Mouse (Mus musculus) 416B (cell line): ENCODE data around the gene Foxo4.

Source experiments
- DNase-seq: peaks from one replicate; pipeline ENCODE4 v3.0.0; 2011; ENCODE audit warnings: low read depth

Foxo4 gene

GRCm38 (mm10) chrX:101253952-101254729 lies at the start of gene Foxo4:
Gene Foxo4, plus strand, starts transcription at chrX:101254528.
- peak; percentile 93 for DNase-seq

DNA sequence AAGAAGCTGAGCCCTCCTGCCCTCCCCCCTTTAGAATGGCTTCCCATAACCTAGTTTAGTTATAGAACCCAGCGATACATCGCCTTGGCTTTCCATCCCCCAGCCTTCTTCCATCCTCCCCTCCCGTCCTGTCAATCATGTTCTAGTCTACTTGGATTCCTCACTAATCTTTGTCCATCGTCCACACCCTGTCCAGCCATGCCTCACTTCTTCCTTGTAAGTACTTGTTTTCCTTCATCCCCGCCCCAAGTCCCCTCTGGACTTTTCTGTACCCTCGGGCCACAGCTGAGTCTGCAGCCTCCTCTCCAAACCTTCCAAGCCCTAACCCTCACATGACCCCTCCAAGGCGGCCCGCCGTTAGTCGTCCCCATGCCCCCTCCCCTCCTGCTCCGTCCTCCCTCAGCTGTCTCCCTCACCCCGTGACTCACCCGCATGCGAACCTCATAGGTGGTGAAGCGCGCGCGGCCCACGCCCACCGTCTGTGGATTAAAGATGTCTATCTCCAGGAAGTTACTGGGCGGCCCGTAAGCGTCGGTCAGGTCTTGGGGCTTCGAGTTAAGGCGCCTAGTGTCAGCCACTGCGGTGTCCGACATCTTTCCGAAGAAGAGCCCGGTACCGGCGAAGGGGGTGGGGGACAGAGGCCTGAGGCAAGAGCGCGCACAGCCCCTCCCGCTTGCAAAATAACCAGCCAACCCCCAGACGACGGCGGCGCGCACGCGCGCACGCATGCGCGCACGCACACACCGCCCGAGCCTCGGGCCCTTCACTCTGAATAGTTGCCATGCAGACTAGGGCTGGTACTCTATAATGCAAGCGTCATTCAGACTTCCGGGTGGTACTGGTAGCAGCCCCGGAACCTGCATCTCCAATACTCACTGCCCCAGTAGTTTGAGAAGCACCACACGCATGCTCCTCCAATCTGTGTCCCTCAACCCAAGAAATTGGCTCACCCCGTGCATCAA lies 32.2 kb upstream of the Foxo4 start, which contains the start of gene Snx12:
TSS of gene Snx12 (minus strand) at position 730 of the 962 bp plus-strand sequence.
- peak; percentile 90 for DNase-seq

DNA sequence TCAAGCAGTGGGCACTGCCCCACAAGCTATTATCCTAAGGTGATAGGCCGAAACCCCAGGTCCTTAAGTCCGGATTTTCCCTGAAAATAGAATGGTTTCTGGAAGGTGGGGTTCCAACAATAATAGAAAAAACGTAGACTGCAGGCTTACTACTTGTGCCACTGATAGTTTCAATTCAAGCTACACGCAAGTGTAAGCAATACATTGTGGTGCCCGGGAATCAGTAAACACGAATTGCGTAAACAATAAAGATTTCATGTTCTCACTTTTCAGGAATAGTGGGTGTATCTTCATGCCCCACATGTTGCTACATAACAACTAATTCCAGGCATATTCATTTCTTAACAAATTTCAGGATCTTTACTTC lies 31.5 kb upstream of the Foxo4 start:
- no peak for DNase-seq

GRCm38 (mm10) chrX:101245011-101245410 lies 9.3 kb upstream of the Foxo4 start:
- DNase-seq = no peak

GRCm38 (mm10) chrX:101254740-101255139 lies 412 bp downstream of the Foxo4 start:
- no peak for DNase-seq

GRCm38 (mm10) chrX:101256603-101257002 lies 2.3 kb downstream of the Foxo4 start:
- DNase-seq = peak; percentile 39

GRCm38 (mm10) chrX:101260441-101261325 lies 6.4 kb downstream of the Foxo4 start:
- no peak for DNase-seq

DNA sequence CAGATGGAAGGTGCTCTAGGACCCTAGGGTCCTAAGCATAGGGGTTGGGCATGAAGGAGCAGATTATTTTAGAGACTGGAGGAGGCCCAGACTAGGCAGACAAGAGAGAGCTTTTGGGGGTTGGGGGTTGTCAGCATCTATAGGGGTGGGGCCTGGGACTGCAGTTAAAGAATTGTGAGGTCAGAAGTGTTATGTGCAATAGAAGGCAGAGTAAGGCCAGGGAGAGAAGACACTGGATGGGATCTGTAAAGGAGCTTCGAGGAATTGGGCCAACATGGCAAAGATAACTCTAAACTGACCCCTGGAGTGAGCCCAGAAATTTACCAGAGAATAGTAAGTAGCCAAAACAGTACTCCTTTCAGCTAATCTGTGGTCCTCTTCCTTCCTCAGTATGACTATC lies 9.6 kb downstream of the Foxo4 start, which contains the start of gene Gm614:
TSS of gene Gm614 (minus strand) at position 101 of the 400 bp plus-strand sequence.
- no peak for DNase-seq

DNA sequence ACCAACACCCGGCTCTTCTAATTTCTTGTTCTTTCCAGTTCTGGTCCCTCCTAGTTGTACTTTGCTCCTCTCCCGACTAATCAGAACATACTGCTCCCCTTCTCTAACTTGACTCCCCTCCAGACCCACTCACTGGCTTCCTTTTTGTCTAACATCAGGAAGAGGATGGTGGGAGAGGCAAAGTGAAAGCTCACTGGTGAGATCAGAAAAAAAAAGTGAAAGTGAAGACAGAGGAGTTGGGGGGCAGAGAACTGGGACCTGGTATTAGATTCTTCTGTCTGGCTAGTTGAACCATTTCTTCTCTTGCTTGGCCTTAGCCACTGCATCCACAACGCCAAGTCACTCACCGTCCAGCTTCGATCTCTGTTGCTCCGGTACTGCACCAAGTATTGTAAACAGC lies 12.3 kb downstream of the Foxo4 start:
- DNase-seq = no peak

DNA sequence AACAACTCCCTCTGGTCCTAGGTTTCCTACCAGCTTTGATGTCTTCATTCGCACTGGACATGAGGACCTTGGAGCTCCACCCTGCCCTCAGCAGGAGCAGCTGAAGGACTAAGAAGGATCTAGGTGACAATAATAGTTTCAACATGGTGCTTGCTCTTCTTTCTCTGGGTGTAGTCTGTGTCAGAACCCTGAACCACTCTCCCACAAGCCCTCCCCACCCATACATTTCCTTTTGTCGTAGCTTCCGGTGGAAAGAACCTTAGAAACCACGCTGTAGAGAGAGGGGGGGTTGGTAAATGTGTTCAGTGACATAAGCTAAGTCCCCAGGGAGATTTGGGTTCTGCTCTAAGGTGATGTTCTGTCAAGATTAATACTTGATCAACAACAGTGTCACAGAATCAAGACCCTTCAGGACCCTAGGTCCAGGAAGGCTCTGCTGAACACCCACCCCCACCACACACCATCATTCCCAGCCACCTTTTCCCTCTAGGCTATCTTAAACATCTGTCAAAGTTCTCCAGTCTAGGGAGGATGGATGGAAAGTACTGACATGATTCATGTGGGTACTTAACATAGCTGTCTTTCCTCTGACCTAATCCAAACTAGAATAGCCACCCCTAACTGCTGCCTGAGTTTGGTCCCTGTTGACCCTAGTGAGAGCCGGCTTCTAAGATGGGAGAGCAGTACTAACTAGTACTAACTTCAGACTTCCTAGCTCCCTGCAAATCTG lies 13.9 kb downstream of the Foxo4 start, which contains the start of gene Il2rg:
TSS of gene Il2rg (minus strand) at position 231 of the 730 bp plus-strand sequence.
- peak; percentile 75 for DNase-seq

- DNase-seq = no peak
These were observed 14.4 kb downstream of the Foxo4 start, which contains the start of gene Gm20489 for GRCm38 (mm10) chrX:101268755-101269124. Gene Gm20489, minus strand, starts transcription at chrX:101269023.

- no peak for DNase-seq
These were observed 19.1 kb downstream of the Foxo4 start for GRCm38 (mm10) chrX:101273410-101273809.

- DNase-seq = peak; percentile 90
These were observed 19.8 kb downstream of the Foxo4 start, which contains the start of gene Med12 for GRCm38 (mm10) chrX:101273875-101274738. Gene Med12, plus strand, starts transcription at chrX:101274030.

DNA sequence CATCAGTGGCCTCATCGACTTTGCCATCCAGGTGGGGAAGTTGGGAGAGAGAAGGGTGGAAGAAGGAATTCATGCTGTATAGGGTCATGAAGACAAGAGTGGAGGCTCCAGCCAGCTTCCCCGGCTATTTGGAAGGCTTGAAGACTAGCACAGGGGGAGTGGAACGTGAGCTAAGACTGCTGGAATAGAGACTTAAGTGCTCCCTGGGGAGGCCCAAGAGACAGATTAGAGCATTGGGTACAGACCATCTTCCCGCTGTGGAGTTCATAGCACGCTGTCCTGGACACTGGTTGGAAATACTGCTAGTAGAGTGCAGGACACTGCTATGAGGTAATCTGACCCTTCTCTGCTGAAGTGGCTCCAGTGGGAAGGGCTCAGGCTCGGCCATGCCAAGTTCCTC lies 28.5 kb downstream of the Foxo4 start:
- DNase-seq = no peak

- peak; percentile 51 for DNase-seq
These were observed 31.2 kb downstream of the Foxo4 start for GRCm38 (mm10) chrX:101285534-101285933.

DNA sequence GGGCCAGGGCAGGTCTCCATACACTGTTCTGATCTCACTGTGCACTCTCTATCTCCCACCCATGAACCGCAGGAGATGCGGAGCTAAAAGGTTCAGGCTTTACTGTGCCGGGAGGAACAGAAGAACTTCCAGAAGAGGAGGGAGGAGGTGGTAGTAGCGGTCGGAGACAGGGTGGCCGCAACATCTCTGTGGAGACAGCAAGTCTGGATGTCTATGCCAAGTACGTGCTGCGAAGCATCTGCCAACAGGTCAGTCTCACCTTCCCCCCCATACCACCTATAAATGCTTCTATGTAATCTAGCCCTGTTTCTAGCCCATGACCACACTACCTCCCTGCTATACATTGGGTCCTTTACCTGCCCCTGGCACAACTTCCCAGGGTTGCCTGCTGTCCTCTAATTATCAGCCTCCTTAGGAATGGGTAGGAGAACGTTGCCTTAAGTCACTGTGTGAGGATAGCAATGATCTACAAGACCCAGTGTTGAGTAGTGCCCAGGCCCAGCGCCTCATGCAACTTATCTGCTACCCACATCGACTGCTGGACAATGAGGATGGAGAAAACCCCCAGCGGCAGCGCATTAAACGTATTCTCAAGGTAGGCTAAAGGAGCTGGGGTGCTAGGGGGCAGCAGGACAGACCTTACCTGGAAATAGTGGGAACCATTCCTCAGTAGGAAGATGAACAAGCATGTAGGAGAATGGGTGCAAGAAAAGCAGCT lies 31.8 kb downstream of the Foxo4 start:
- no peak for DNase-seq

GRCm38 (mm10) chrX:101287543-101287942 lies 33.2 kb downstream of the Foxo4 start:
- no peak for DNase-seq

DNA sequence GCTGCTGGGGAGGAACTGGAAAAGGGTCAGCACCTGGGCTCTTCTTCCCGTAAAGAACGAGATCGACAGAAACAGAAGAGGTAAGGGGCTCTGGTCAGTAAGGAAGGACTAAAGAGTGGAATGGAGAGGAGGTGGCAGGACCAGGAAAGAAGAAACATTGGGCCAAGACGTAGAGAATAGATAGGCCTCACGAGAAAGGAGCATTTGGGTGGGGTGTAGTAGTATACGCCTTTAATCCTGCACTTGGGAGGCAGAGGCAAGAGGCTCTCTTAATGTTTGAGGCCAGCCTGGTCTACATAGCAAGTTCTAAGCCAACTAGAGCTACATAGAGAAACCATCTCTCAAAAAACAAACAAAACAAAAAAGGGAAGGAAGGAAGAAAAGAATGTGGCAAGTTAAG lies 34.1 kb downstream of the Foxo4 start:
- no peak for DNase-seq

- no peak for DNase-seq
These were observed 34.7 kb downstream of the Foxo4 start for GRCm38 (mm10) chrX:101289037-101289436.
